Mouse (Mus musculus) CH12.LX (cell line): ENCODE measurements around the gene Nup153. TPM values are rescaled to one million over a fixed set of nuclear protein-coding genes. Genes with fewer than 3 reads are reported as not detected.

Experiments used
- DNase-seq: peaks from one replicate; pipeline ENCODE4 v3.0.0-alpha.2; 2013; ENCODE audit errors: extremely low read depth
- H3K27ac ChIP-seq: 2 replicates; pipeline ENCODE4 v1.5.1; 2012; ENCODE audit warnings: low read depth, mild to moderate bottlenecking, control low read depth, moderate library complexity; ENCODE audit not compliant: insufficient read depth
- H3K27me3 ChIP-seq: replicated peaks from 2 replicates; pipeline ENCODE3; 2012; ENCODE audit warnings: inconsistent platforms
- H3K36me3 ChIP-seq, 2 experiments: replicated peaks in 1 of 2; 2 replicates each; pipeline versions ENCODE3 to v1.6.1; 2012; ENCODE audit warnings: inconsistent platforms in 1 of 2, low read length in 1 of 2, mild to moderate bottlenecking in 1 of 2, mixed read lengths in 1 of 2, moderate library complexity in 1 of 2; ENCODE audit not compliant: control insufficient read depth in 1 of 2, insufficient read depth in 1 of 2
- H3K4me1 ChIP-seq, 2 experiments: 2 replicates each; pipeline ENCODE4 v1.6.1; 2012; ENCODE audit warnings: inconsistent platforms in 1 of 2, moderate library complexity in 1 of 2; ENCODE audit not compliant: insufficient read depth in 2 of 2, control insufficient read depth in 1 of 2
- H3K4me2 ChIP-seq: 2 replicates; pipeline ENCODE4 v1.6.1; 2012; ENCODE audit warnings: low read depth, mild to moderate bottlenecking, control low read depth; ENCODE audit not compliant: poor library complexity, insufficient read depth, severe bottlenecking
- H3K4me3 ChIP-seq, 3 experiments: fragments of 150-350 bp in 1 of 3; sonication (generic) in 1 of 3; replicated peaks in 1 of 3; 2 replicates each; pipeline versions ENCODE3 to v1.5.1; 2011 to 2012; ENCODE audit warnings: low read depth in 2 of 3, low read length in 2 of 3, mild to moderate bottlenecking in 2 of 3, moderate library complexity in 2 of 3, control low read depth in 1 of 3, improper control_type of control experiment in 1 of 3, inconsistent platforms in 1 of 3, mixed read lengths in 1 of 3; ENCODE audit not compliant: poor library complexity in 1 of 3
- H3K79me2 ChIP-seq: replicated peaks from 2 replicates; pipeline ENCODE4 v1.6.1; 2012; ENCODE audit warnings: mild to moderate bottlenecking, moderate library complexity; ENCODE audit not compliant: control insufficient read depth, poor library complexity, insufficient read depth, severe bottlenecking; ENCODE audit errors: extremely low read depth
- H3K9ac ChIP-seq: 2 replicates; pipeline ENCODE4 v1.6.1; 2012; ENCODE audit warnings: low read depth, mild to moderate bottlenecking, control low read depth, moderate library complexity; ENCODE audit not compliant: insufficient read depth
- H3K9me3 ChIP-seq: replicated peaks from 2 replicates; pipeline ENCODE3; 2012; ENCODE audit warnings: low read length, inconsistent platforms, mixed read lengths
- BHLHE40 ChIP-seq: IDR thresholded peaks from 2 replicates; pipeline ENCODE4 v1.6.1; 2011; ENCODE audit warnings: mild to moderate bottlenecking, low read depth, low read length, improper control_type of control experiment
- CHD1 ChIP-seq: IDR thresholded peaks from 2 replicates; pipeline ENCODE4 v1.6.1; 2012; ENCODE audit warnings: low read depth, low read length, improper control_type of control experiment, inconsistent platforms
- ELF1 ChIP-seq: IDR thresholded peaks from 2 replicates; pipeline ENCODE4 v1.6.1; 2014; ENCODE audit warnings: low read depth, mild to moderate bottlenecking, inconsistent platforms, low read length, improper control_type of control experiment
- ETS1 ChIP-seq: conservative IDR thresholded peaks from 2 replicates; pipeline ENCODE4 v1.6.1; 2012; ENCODE audit warnings: low read depth, mild to moderate bottlenecking, inconsistent platforms, low read length, improper control_type of control experiment, moderate library complexity
- GABPA ChIP-seq: IDR thresholded peaks from 2 replicates; pipeline ENCODE4 v1.6.1; 2012; ENCODE audit warnings: low read depth, low read length, improper control_type of control experiment, inconsistent platforms; ENCODE audit not compliant: insufficient replicate concordance
- HCFC1 ChIP-seq: IDR thresholded peaks from 2 replicates; pipeline ENCODE4 v1.6.1; 2012; ENCODE audit warnings: low read depth, mild to moderate bottlenecking, inconsistent platforms, low read length, improper control_type of control experiment
- IRF4 ChIP-seq: IDR thresholded peaks from 2 replicates; pipeline ENCODE4 v1.6.1; 2014; ENCODE audit warnings: low read depth, mild to moderate bottlenecking, inconsistent platforms, low read length, improper control_type of control experiment
- JUN ChIP-seq: IDR thresholded peaks from 2 replicates; pipeline ENCODE4 v1.6.1; 2011; ENCODE audit warnings: low read depth, mild to moderate bottlenecking, low read length, improper control_type of control experiment, moderate library complexity; ENCODE audit not compliant: insufficient read depth
- KAT2A ChIP-seq: IDR thresholded peaks from 2 replicates; pipeline ENCODE4 v1.6.1; 2012; ENCODE audit warnings: low read length, improper control_type of control experiment, inconsistent platforms; ENCODE audit not compliant: insufficient replicate concordance
- MAX ChIP-seq: IDR thresholded peaks from 2 replicates; pipeline ENCODE4 v1.6.1; 2011; ENCODE audit warnings: low read length, improper control_type of control experiment
- MAZ ChIP-seq: IDR thresholded peaks from 2 replicates; pipeline ENCODE4 v1.6.1; 2012; ENCODE audit warnings: low read depth, mild to moderate bottlenecking, inconsistent platforms, low read length, improper control_type of control experiment, moderate library complexity
- MXI1 ChIP-seq: IDR thresholded peaks from 2 replicates; pipeline ENCODE4 v1.6.1; 2011; ENCODE audit warnings: mild to moderate bottlenecking, low read depth, low read length, improper control_type of control experiment
- MYC ChIP-seq: IDR thresholded peaks from 2 replicates; pipeline ENCODE4 v1.6.1; 2011; ENCODE audit warnings: low read depth, mild to moderate bottlenecking, improper control_type of control experiment, low read length
- NRF1 ChIP-seq: IDR thresholded peaks from 2 replicates; pipeline ENCODE4 v1.6.1; 2014; ENCODE audit warnings: low read depth, mild to moderate bottlenecking, inconsistent platforms, low read length, improper control_type of control experiment, moderate library complexity
- PAX5 ChIP-seq: IDR thresholded peaks from 2 replicates; pipeline ENCODE4 v1.6.1; 2012; ENCODE audit warnings: low read length, inconsistent platforms, mixed read lengths
- POLR2A ChIP-seq: IDR thresholded peaks from 2 replicates; pipeline ENCODE4 v1.6.1; 2011; ENCODE audit warnings: low read depth, mild to moderate bottlenecking, improper control_type of control experiment, low read length
- POLR2AphosphoS2 ChIP-seq: IDR thresholded peaks from 2 replicates; pipeline ENCODE4 v1.6.1; 2011; ENCODE audit warnings: low read depth, low read length, improper control_type of control experiment
- RAD21 ChIP-seq: IDR thresholded peaks from 2 replicates; pipeline ENCODE4 v1.6.1; 2011; ENCODE audit warnings: low read depth, mild to moderate bottlenecking, low read length, improper control_type of control experiment, moderate library complexity
- RCOR1 ChIP-seq: conservative IDR thresholded peaks from 2 replicates; pipeline ENCODE4 v1.6.1; 2012; ENCODE audit warnings: low read depth, mild to moderate bottlenecking, inconsistent platforms, low read length, improper control_type of control experiment
- TBP ChIP-seq: conservative IDR thresholded peaks from 2 replicates; pipeline ENCODE4 v1.6.1; 2011; ENCODE audit warnings: low read depth, low read length, improper control_type of control experiment
- TCF12 ChIP-seq: IDR thresholded peaks from 2 replicates; pipeline ENCODE4 v1.6.1; 2014; ENCODE audit warnings: low read depth, mild to moderate bottlenecking, inconsistent platforms, low read length, improper control_type of control experiment
- USF1 ChIP-seq: IDR thresholded peaks from 2 replicates; pipeline ENCODE4 v1.6.1; 2014; ENCODE audit warnings: low read depth, mild to moderate bottlenecking, inconsistent platforms, low read length, improper control_type of control experiment
- ZC3H11A ChIP-seq: IDR thresholded peaks from 2 replicates; pipeline ENCODE4 v1.6.1; 2012; ENCODE audit warnings: low read depth, mild to moderate bottlenecking, inconsistent platforms, low read length, improper control_type of control experiment
- ZKSCAN1 ChIP-seq: IDR thresholded peaks from 2 replicates; pipeline ENCODE4 v1.6.1; 2012; ENCODE audit warnings: low read depth, inconsistent platforms, low read length, improper control_type of control experiment, borderline replicate concordance
- dilution Hi-C: fragments of 300-500 bp; cut with MboI; formaldehyde crosslinking; loops from 2 replicates; pipeline ENCODE4 v1.14.3; 2020; ENCODE audit warnings: low sequenced_read_pairs; ENCODE audit not compliant: extremely low pct_unique_long_range_greater_than_20kb, extremely low pct_ligation_motif_present
- in situ Hi-C: fragments of 300-500 bp; cut with MboI; formaldehyde crosslinking; loops from 3 replicates; pipeline ENCODE4 v1.14.3; 2019; ENCODE audit warnings: low sequenced_read_pairs, low pct_ligation_motif_present, low pct_unique_long_range_greater_than_20kb, mixed read lengths
- polyA plus RNA-seq: library from polyadenylated mRNA; unstranded; fragments of >175 nt; gene quantifications from 2 replicates; pipeline ENCODE4 v1.2.1, GENCODE M21; 2012; ENCODE audit warnings: low read depth; ENCODE audit not compliant: insufficient read length
- total RNA-seq, 2 experiments: library from RNA; depleted of rRNA; stranded (reverse); fragments of 300-350 nt in 1 of 2; fragments of >200 nt in 1 of 2; gene quantifications; 2 replicates each; pipeline ENCODE4 v1.2.3; 2012 to 2014

Nup153 gene
- total and polyA plus RNA-seq, 3 experiments = 60.6 to 118 (median 91.5) TPM

GRCm38 (mm10) chr13:46752566-46753229 is 25.0 kb upstream of the Nup153 start:
- in situ Hi-C loops = no loop called here
- no peaks in the 10 kb centered on the region for H3K9me3 ChIP-seq
- no peaks in the 10 kb centered on the region for H3K36me3 ChIP-seq
- no peak overlapping the region for H3K9ac ChIP-seq
- H3K79me2 ChIP-seq = no peaks in the 10 kb centered on the region
- no peaks in the 10 kb centered on the region for H3K27me3 ChIP-seq
- H3K4me3 ChIP-seq = no peak overlapping the region
- TF ChIP-seq ETS1 = no peak
- no peak for TF ChIP-seq TCF12
- no peak for TF ChIP-seq MAZ
- TF ChIP-seq JUN = no peak
- no peak for TF ChIP-seq USF1
- no peak for TF ChIP-seq PAX5
- H3K4me2 ChIP-seq = no peak overlapping the region
- peaks cover 0 to 4% of the 10 kb centered on the region in 2 experiments; a peak in 2 of 4 replicates for H3K4me1 ChIP-seq
- dilution Hi-C loops = no loop called here
- no peak for DNase-seq
- H3K27ac ChIP-seq = no peak overlapping the region

GRCm38 (mm10) chr13:46748138-46748873 is 20.6 kb upstream of the Nup153 start:
- H3K9me3 ChIP-seq = no peaks in the 10 kb centered on the region
- no peak overlapping the region for H3K27ac ChIP-seq

DNA sequence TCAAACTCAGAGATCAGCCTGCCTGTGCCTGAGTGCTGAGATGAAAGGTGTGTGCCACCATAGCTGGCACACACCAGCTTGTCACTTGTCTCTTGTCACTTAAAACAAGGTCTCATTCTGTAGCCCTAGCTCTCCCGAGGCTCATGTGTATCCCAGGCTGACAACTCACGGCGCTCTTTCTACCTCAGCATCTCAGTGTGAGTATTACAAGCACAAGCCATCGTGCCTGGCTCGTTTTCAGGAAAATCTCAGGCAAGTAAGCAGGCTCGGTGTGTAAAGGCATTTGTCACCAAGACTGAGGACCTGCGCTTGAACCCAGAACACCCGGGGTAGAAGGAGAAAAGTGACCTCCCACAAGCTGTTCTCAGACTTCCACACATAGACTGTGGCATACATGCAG is 16.1 kb upstream of the Nup153 start:
- Histone ChIP-seq H3K27ac (no peak overlapping the region), H3K36me3 (no peaks in the 10 kb centered on the region), H3K9ac (no peak overlapping the region), H3K4me1 (peaks cover 4 to 16% of the 10 kb centered on the region in 2 experiments; a peak in 2 of 4 replicates), H3K4me2 (no peak overlapping the region), H3K9me3 (no peaks in the 10 kb centered on the region), H3K27me3 (no peaks in the 10 kb centered on the region), H3K4me3 (no peak overlapping the region), H3K79me2 (no peaks in the 10 kb centered on the region)
- no peak for DNase-seq
- TF ChIP-seq GABPA (no peak), NRF1 (no peak), KAT2A (no peak), MYC (no peak), BHLHE40 (no peak), ZKSCAN1 (no peak), POLR2AphosphoS2 (no peak), CHD1 (no peak), TBP (no peak), ETS1 (no peak), MXI1 (no peak), IRF4 (no peak), ZC3H11A (no peak), ELF1 (no peak)
- in situ Hi-C loops = no loop called here
- dilution Hi-C loops = no loop called here

More at GRCm38 (mm10) chr13:46748138-46748873, 20.6 kb upstream of the Nup153 start:
- Histone ChIP-seq H3K4me2 (no peak overlapping the region), H3K4me1 (peaks cover 4 to 5% of the 10 kb centered on the region in 2 experiments; a peak in 3 of 4 replicates), H3K79me2 (no peaks in the 10 kb centered on the region), H3K4me3 (no peak overlapping the region), H3K27me3 (no peaks in the 10 kb centered on the region), H3K36me3 (no peaks in the 10 kb centered on the region), H3K9ac (no peak overlapping the region)
- dilution Hi-C loops = no loop called here
- TF ChIP-seq KAT2A (no peak), MAZ (no peak), GABPA (no peak), IRF4 (no peak), POLR2A (no peak), RAD21 (no peak), HCFC1 (no peak), BHLHE40 (no peak), MAX (no peak), RCOR1 (no peak), PAX5 (no peak), TBP (no peak)
- in situ Hi-C loops = no loop called here
- DNase-seq = no peak
